Mouse (Mus musculus) olfactory bulb, adult 2 months (tissue): ENCODE measurements at regions not wholly inside any gene's neighbourhood (a gene's known extent, or its start where the extent isn't known, plus 50 kb on each side); places are given as distances from the start of the nearest gene placed in this dataset.

Experiments
- CTCF ChIP-seq: fragments of 200-500 bp; IDR thresholded peaks from 2 replicates; pipeline ENCODE4 v1.5.1; 2012; ENCODE audit warnings: low read depth, mild to moderate bottlenecking, low read length, moderate library complexity; ENCODE audit not compliant: insufficient read depth
- POLR2A ChIP-seq: fragments of 200-500 bp; IDR thresholded peaks from 2 replicates; pipeline ENCODE4 v1.6.1; 2012; ENCODE audit warnings: mild to moderate bottlenecking, low read depth, low read length, moderate library complexity; ENCODE audit not compliant: insufficient read depth

DNA sequence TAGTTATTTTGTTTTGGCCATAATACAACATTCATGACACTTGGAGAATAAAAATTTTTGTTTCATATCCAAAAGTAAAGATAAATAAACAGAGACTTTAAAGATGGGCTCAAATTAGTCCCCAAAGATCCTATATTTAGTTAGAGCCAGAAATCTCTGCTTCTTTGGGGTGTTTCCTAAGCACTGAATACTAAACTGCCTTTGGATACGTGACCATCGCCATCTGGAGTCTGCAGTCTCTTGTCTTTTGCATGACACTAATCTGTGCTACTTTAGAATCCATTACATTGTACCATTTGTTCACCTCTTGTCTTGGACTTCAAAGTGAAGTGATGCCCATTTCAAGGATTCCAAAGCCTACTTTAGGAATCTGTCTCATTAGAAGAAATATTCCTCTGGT is 92.5 kb upstream of the Ift57 start:
- no peak for TF ChIP-seq POLR2A
- no peak for TF ChIP-seq CTCF
